In genomic region chr3:55087360-55087759, GRCm38 (mm10) we compare ENCODE assay signal across 15 mouse cellular contexts. TPM values are rescaled to one million over a fixed set of nuclear protein-coding genes. Genes with fewer than 3 reads are reported as not detected.
DNase-seq lines count a peak whose midpoint lies in the region; TF ChIP-seq lines count a peak whose summit lies in the region.
"Had no signal": no experiment of that assay in that cellular context is flagged by ENCODE, and none has a peak within 500 bp of the region (broad histone marks: within the 10 kb centered on the region; RNA-seq: fewer than 3 reads in every experiment).

No protein-coding gene starts in this region.

- H3K27ac ChIP-seq in gastrocnemius, adult 2 months = no peak overlapping the region
- no peak overlapping the region for H3K27ac ChIP-seq in cortical plate, adult 2 months (ENCODE audit: insufficient read depth, low read length)
- H3K27ac ChIP-seq: limb, embryonic 15.5 days; lung, embryonic 15.5 days had no signal

- H3K4me1 ChIP-seq in cortical plate, adult 2 months (ENCODE audit: control insufficient read depth, insufficient read depth, low read length) = no peaks in the 10 kb centered on the region
- H3K4me1 ChIP-seq: limb, embryonic 15.5 days; lung, embryonic 15.5 days had no signal

- intact Hi-C loops in gastrocnemius, adult 2 months (cut with DNase I) = no loop called here
- intact Hi-C loops in left cerebral cortex, postnatal 4 days (cut with DNase I) = no loop called here
- intact Hi-C loops in left cerebral cortex, postnatal 10 days (cut with DNase I) = loop anchor here (10.0 kb wide), 1 partner anchor 353 kb away; the partner anchor contains the start of genes Alg5 and Exosc8

- DNase-seq in gastrocnemius, adult 2 months = no peak
- DNase-seq in gastrocnemius, postnatal 25 days = no peak
- peak; percentile 20 for DNase-seq in left cerebral cortex, postnatal 4 days
- no peak for DNase-seq in left cerebral cortex, postnatal 10 days (ENCODE audit: extremely low spot score in 1 of 2, low spot score in 2 of 2)
- DNase-seq in A20 (ENCODE audit: low read depth, low spot score) = peak; percentile 10
- DNase-seq in adrenal gland, adult 8-10 months = no peak
- DNase-seq: adrenal gland, postnatal 14 days; embryo, embryonic 11 days; kidney, adult 9 months had no signal

- TF ChIP-seq POLR2A in cortical plate, adult 2 months (IDR thresholded peaks at IDR 0.05; ENCODE audit: extremely low read depth, insufficient read depth, low read length) = no peak

- TF ChIP-seq CTCF in gastrocnemius, adult 2 months (IDR thresholded peaks at IDR 0.05) = peak; percentile 33
- TF ChIP-seq CTCF in cortical plate, adult 2 months (IDR thresholded peaks at IDR 0.05; ENCODE audit: extremely low read depth, insufficient read depth, low read length) = peak; percentile 48; the same call in 1 of the 2 replicates

- no peak overlapping the region for H3K4me3 ChIP-seq in gastrocnemius, adult 2 months
- no peak overlapping the region for H3K4me3 ChIP-seq in cortical plate, adult 2 months (ENCODE audit: insufficient read depth, low read length)
- H3K4me3 ChIP-seq: limb, embryonic 15.5 days; lung, embryonic 15.5 days had no signal

RNA-seq across cellular contexts. Expression of gene Spg20, which starts 24.5 kb away (rescaled TPM):
- 10 to 100 TPM; 34.0 to 41.1 TPM for total RNA-seq in gastrocnemius, adult 2 months (2021)
- 10 to 100 TPM; 24.8 to 28.6 TPM for total RNA-seq in gastrocnemius, postnatal 25 days (2021)
- total RNA-seq in left cerebral cortex, postnatal 4 days (2021) = 10 to 100 TPM; 14.5 to 15.1 TPM
- 10 to 100 TPM; 13.6 to 20.2 TPM for total RNA-seq in left cerebral cortex, postnatal 10 days (2021)
- polyA plus RNA-seq in cortical plate, adult 2 months (2012; rRNA removed) = 19.5 and 20.2 TPM in 2 replicates
- total RNA-seq in adrenal gland, adult 8-10 months (2022) = 10 to 100 TPM; 52.4 to 63.4 (median 57.1) TPM

RNA-seq across cellular contexts. Expression of gene Ccna1, which starts 32.1 kb away (rescaled TPM):
- not detected for total RNA-seq in gastrocnemius, adult 2 months (2021)
- not detected for total RNA-seq in gastrocnemius, postnatal 25 days (2021)
- 1 to 10 TPM; 2.4 to 3.1 TPM for total RNA-seq in left cerebral cortex, postnatal 4 days (2021)
- total RNA-seq in left cerebral cortex, postnatal 10 days (2021) = 1 to 10 TPM; 1.9 to 2.4 TPM
- 1.8 and 2.8 TPM in 2 replicates for polyA plus RNA-seq in cortical plate, adult 2 months (2012; rRNA removed)
- not detected for total RNA-seq in adrenal gland, adult 8-10 months (2022)
- total RNA-seq: heart, adult 18-20 months; hematopoietic stem cell, adult 5-6 weeks had no signal

RNA-seq across cellular contexts. Expression of gene Ccdc169, which starts 49.8 kb away (rescaled TPM):
- under 1 TPM; 0.10 to 0.11 TPM for total RNA-seq in gastrocnemius, adult 2 months (2021)
- total RNA-seq in gastrocnemius, postnatal 25 days (2021) = not detected
- under 1 TPM; 0.22 to 0.44 TPM for total RNA-seq in left cerebral cortex, postnatal 4 days (2021)
- under 1 TPM in 1 of 2 experiments, not detected in 1; 0.34 TPM for total RNA-seq in left cerebral cortex, postnatal 10 days (2021)
- 0.19 and 0.21 TPM in 2 replicates for polyA plus RNA-seq in cortical plate, adult 2 months (2012; rRNA removed)
- total RNA-seq in adrenal gland, adult 8-10 months (2022) = not detected
- total RNA-seq: adrenal gland, postnatal 14 days; hematopoietic stem cell, adult 5-6 weeks had no signal
- polyA plus RNA-seq: lung, embryonic 15.5 days; thymus, postnatal 0 days had no signal

Comparison
In these comparisons a context has a peak if more than half of its experiments do, and no peak if none do; other contexts are left out.
1. DNase-seq: peak in left cerebral cortex, postnatal 4 days (single experiment) and A20 (single experiment); none in gastrocnemius, adult 2 months (single experiment), gastrocnemius, postnatal 25 days (single experiment), left cerebral cortex, postnatal 10 days (0 of 2) and adrenal gland, adult 8-10 months (single experiment).